Mouse (Mus musculus) lung, embryonic 15.5 days (tissue): ENCODE data around the gene Bmp6. TPM values are rescaled to one million over a fixed set of nuclear protein-coding genes. Genes with fewer than 3 reads are reported as not detected.

Experiments used
- ATAC-seq: fragments of 200-750 bp; cut with Nextera tagmentation; 2 replicates; pipeline ENCODE4 v1.8.0; 2017; ENCODE audit warnings: moderate number of reproducible peaks, borderline replicate concordance; ENCODE audit not compliant: low FRiP score, low TSS enrichment; ENCODE audit errors: extremely low read depth
- H3K27ac ChIP-seq: fragments of 300-500 bp; sonication (generic); 2 replicates; pipeline ENCODE4 v1.5.1; 2015; ENCODE audit warnings: moderate library complexity, mild to moderate bottlenecking, inconsistent platforms
- H3K27me3 ChIP-seq: fragments of 300-500 bp; sonication (generic); 2 replicates; pipeline ENCODE4 v1.6.1; 2015; ENCODE audit warnings: inconsistent platforms
- H3K36me3 ChIP-seq: fragments of 300-500 bp; sonication (generic); 2 replicates; pipeline ENCODE4 v1.6.1; 2015; ENCODE audit warnings: inconsistent platforms
- H3K4me1 ChIP-seq: fragments of 300-500 bp; sonication (generic); 2 replicates; pipeline ENCODE4 v1.6.1; 2015; ENCODE audit warnings: inconsistent platforms
- H3K4me2 ChIP-seq: fragments of 300-500 bp; sonication (generic); 2 replicates; pipeline ENCODE4 v1.6.1; 2015; ENCODE audit warnings: inconsistent platforms, mild to moderate bottlenecking, moderate library complexity
- H3K4me3 ChIP-seq: fragments of 300-500 bp; sonication (generic); 2 replicates; pipeline ENCODE4 v1.5.1; 2015; ENCODE audit warnings: mild to moderate bottlenecking, inconsistent platforms
- H3K9ac ChIP-seq: fragments of 300-500 bp; sonication (generic); 2 replicates; pipeline ENCODE4 v1.6.1; 2015; ENCODE audit warnings: inconsistent platforms
- H3K9me3 ChIP-seq: fragments of 300-500 bp; sonication (generic); 2 replicates; pipeline ENCODE4 v1.6.1; 2016; ENCODE audit warnings: inconsistent platforms
- WGBS: fragments of 180-500 bp; shearing (Covaris S2); methylation state at CpG from one replicate; pipeline ENCODE4 v1.1.7; 2015; 5-methylcytosine and 5-hydroxymethylcytosine counted together
- polyA plus RNA-seq: library from polyadenylated mRNA; unstranded; fragments of >200 nt; fragmentation: Nextera tagmentation; extraction: Ambion mirVana; gene quantifications from 2 replicates; pipeline ENCODE4 v1.2.1, GENCODE M21; 2015

Gene Bmp6
- polyA plus RNA-seq, 1 experiment from 2014 or later: 1.2 TPM

DNA sequence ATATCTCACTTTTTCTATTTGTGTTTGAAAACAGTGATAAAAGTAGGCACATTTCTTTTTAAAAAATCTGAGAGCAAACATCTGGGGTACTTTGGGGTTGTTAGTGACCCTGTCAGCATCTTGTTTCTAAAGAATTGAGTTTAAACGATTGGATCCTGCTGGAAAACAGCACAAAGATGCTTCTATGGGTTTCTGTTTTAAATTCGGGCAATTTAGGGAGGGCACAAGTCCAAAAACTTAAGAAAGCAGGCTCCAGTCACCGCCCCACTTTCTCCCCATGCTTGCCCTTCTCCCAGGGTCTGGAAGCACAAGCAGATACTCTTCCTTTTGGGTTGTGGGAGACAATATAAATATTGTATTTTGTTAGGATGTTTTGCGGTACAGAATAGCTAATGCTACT, 14.1 kb downstream of the Bmp6 start:
- Histone ChIP-seq H3K27ac (no peak overlapping the region), H3K27me3 (no peaks in the 10 kb centered on the region), H3K4me1 (no peaks in the 10 kb centered on the region), H3K4me2 (0 out of 2 replicates have a peak overlapping the region, but pooled peaks have one; percentile 20), H3K9me3 (no peaks in the 10 kb centered on the region), H3K4me3 (no peak overlapping the region), H3K36me3 (no peaks in the 10 kb centered on the region), H3K9ac (no peak overlapping the region)
- no peak for ATAC-seq
- 37% methylated on average over 4 of the region's 4 CpGs for WGBS

- Histone ChIP-seq H3K9me3 (no peaks in the 10 kb centered on the region), H3K4me3 (no peak overlapping the region), H3K4me2 (no peak overlapping the region), H3K27ac (no peak overlapping the region), H3K9ac (no peak overlapping the region), H3K36me3 (no peaks in the 10 kb centered on the region), H3K4me1 (no peaks in the 10 kb centered on the region), H3K27me3 (no peaks in the 10 kb centered on the region)
- 49% methylated on average over 4 of the region's 4 CpGs for WGBS
- ATAC-seq: no peak
Measured at GRCm38 (mm10) chr13:38362751-38363150, 17.8 kb downstream of the Bmp6 start.

DNA sequence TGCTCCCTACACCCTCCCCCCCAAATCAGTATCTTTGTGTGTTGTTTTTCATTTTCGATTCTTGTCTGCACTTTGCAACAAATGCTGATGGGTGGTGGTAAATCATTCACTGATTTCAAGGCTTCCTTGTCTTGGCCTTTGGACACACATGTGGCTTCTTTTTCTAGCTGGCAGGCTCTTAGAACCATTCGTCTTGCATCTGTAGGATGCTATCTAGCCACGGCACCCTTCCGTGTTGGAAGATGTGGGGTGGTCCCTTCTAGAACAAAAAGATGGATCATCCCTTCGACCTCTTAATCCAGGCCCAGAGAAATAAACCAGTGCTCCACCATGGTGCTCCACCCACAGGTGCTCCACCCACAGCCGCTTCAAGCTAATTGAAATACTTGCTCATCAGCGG, 19.0 kb downstream of the Bmp6 start:
- Histone ChIP-seq H3K36me3 (no peaks in the 10 kb centered on the region), H3K27me3 (no peaks in the 10 kb centered on the region), H3K9ac (no peak overlapping the region), H3K9me3 (no peaks in the 10 kb centered on the region), H3K4me2 (no peak overlapping the region), H3K4me1 (no peaks in the 10 kb centered on the region), H3K27ac (no peak overlapping the region), H3K4me3 (no peak overlapping the region)
- 74% methylated on average over 7 of the region's 7 CpGs for WGBS
- ATAC-seq: no peak

GRCm38 (mm10) chr13:38369624-38370023, 24.7 kb downstream of the Bmp6 start:
- no peak overlapping the region for H3K4me3 ChIP-seq
- H3K27me3 ChIP-seq: no peaks in the 10 kb centered on the region
- WGBS: 26% methylated on average over 5 of the region's 5 CpGs
- 0 out of 2 replicates have a peak, but pooled peaks cover 2% of the 10 kb centered on the region for H3K9me3 ChIP-seq
- no peak overlapping the region for H3K27ac ChIP-seq
- no peaks in the 10 kb centered on the region for H3K36me3 ChIP-seq
- no peak overlapping the region for H3K4me2 ChIP-seq
- H3K9ac ChIP-seq: no peak overlapping the region
- peaks cover 8% of the 10 kb centered on the region; the same call in 1 of the 2 replicates for H3K4me1 ChIP-seq
- no peak for ATAC-seq

DNA sequence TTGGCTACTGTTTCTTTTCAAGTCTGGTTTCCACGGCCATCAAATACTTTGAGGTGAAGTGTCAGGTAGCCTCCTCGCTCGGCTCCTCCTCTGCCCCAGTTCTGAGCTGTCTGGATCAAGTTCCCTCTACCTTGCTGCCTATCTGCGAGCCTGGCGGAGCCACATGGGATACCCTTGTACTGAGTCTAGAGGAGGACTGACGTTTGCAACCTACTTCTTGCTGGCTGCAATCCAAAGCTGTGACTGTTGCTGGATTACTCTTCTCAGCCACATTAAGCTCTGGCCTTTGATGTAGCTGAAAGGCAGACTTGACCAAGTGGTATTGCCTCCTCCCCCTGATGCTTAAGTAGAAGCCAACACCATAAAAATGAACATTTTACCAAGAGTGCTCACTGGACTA, 31.2 kb downstream of the Bmp6 start:
- Histone ChIP-seq H3K9me3 (0 out of 2 replicates have a peak, but pooled peaks cover 2% of the 10 kb centered on the region), H3K27ac (no peak overlapping the region), H3K36me3 (no peaks in the 10 kb centered on the region), H3K4me3 (no peak overlapping the region), H3K9ac (no peak overlapping the region), H3K4me1 (peaks cover 8% of the 10 kb centered on the region; the same call in 1 of the 2 replicates), H3K27me3 (no peaks in the 10 kb centered on the region), H3K4me2 (no peak overlapping the region)
- ATAC-seq: no peak
- 30% methylated on average over 6 of the region's 6 CpGs for WGBS

DNA sequence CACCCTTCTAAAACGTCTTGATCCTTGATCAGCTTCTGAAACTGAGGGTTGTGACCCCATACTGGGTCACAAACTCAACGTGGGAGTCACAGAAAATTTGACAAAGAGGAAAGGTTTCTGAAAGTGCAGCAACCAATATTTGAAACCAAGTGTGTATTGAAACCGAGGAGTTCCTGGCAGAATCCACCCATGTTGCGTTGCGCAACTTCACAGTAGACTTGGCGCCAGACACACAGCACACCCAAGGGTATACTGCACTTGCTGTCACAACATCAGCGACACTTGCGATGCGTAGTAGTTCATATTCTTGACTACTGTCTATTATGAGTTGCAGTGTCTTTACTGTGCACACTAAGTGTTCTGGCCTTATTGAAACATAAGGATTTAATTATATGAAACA, 32.4 kb downstream of the Bmp6 start:
- no peak overlapping the region for H3K9ac ChIP-seq
- no peak overlapping the region for H3K4me2 ChIP-seq
- H3K4me3 ChIP-seq: no peak overlapping the region
- H3K9me3 ChIP-seq: 0 out of 2 replicates have a peak, but pooled peaks cover 2% of the 10 kb centered on the region
- WGBS: 82% methylated on average over 9 of the region's 9 CpGs
- no peak overlapping the region for H3K27ac ChIP-seq
- no peak for ATAC-seq
- H3K36me3 ChIP-seq: no peaks in the 10 kb centered on the region
- no peaks in the 10 kb centered on the region for H3K27me3 ChIP-seq
- peaks cover 8% of the 10 kb centered on the region; the same call in 1 of the 2 replicates for H3K4me1 ChIP-seq

DNA sequence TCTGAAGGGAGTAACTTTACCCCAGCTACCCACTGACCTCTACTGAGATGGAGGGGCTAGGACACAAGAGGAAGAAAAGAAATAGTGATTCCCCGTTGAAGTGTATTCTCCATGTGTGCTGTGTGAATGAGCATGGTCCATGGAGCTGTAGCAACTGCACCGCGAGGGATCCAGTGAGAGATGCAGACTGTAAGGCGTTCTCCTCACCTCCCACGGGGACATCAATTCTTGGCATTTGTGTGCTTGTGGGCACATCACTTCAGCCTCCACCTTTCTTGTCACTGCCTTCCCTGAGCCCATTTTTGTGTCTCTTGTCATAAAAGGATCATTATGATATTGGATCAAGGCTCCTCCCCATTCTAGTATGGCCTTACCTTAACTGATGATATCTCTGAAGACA, 34.9 kb downstream of the Bmp6 start:
- H3K4me3 ChIP-seq: no peak overlapping the region
- WGBS: 85% methylated on average over 5 of the region's 5 CpGs
- no peak overlapping the region for H3K4me2 ChIP-seq
- H3K4me1 ChIP-seq: peaks cover 8% of the 10 kb centered on the region; the same call in 1 of the 2 replicates
- H3K36me3 ChIP-seq: no peaks in the 10 kb centered on the region
- no peaks in the 10 kb centered on the region for H3K27me3 ChIP-seq
- H3K27ac ChIP-seq: no peak overlapping the region
- H3K9ac ChIP-seq: no peak overlapping the region
- H3K9me3 ChIP-seq: no peaks in the 10 kb centered on the region
- no peak for ATAC-seq

GRCm38 (mm10) chr13:38386035-38386559, 41.2 kb downstream of the Bmp6 start:
- Histone ChIP-seq H3K36me3 (no peaks in the 10 kb centered on the region), H3K9ac (no peak overlapping the region), H3K9me3 (no peaks in the 10 kb centered on the region), H3K4me3 (no peak overlapping the region), H3K4me1 (no peaks in the 10 kb centered on the region), H3K27me3 (no peaks in the 10 kb centered on the region), H3K27ac (0 out of 2 replicates have a peak overlapping the region, but pooled peaks have one; percentile 30), H3K4me2 (no peak overlapping the region)
- peak; percentile 69; the same call in 1 of the 2 replicates for ATAC-seq
- 55% methylated on average over 3 of the region's 3 CpGs for WGBS

DNA sequence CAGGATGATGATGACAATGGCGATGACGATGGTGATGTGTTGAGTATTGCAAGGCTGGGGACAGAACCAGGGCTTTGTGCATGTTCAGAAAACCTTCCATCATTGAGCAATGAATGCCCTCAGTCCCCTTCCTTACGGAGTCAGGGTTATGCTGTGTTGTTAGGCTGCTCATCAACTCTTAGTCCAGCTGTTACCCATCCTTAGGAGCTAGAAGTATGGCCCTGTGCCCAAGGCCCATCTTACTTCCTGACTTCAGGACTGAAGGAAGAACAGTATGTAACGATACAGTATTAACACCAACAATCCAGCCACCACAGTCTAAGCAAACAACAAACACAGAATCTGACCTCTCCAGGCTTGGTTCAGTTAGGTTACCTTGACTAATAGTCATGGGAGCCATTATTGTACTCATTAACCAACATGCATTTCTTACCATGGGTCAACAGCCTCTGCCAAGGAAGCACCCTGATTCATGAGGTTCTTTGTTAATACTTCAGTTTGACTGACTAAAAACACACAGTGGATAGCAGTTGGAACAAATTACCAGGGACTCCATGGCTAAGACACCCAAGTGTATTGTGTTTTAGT, 42.6 kb downstream of the Bmp6 start:
- H3K27me3 ChIP-seq: no peaks in the 10 kb centered on the region
- H3K36me3 ChIP-seq: no peaks in the 10 kb centered on the region
- H3K4me2 ChIP-seq: no peak overlapping the region
- no peak overlapping the region for H3K27ac ChIP-seq
- ATAC-seq: no peak
- WGBS: 64% methylated on average over 4 of the region's 4 CpGs
- no peak overlapping the region for H3K9ac ChIP-seq
- no peaks in the 10 kb centered on the region for H3K9me3 ChIP-seq
- no peaks in the 10 kb centered on the region for H3K4me1 ChIP-seq
- H3K4me3 ChIP-seq: no peak overlapping the region

- H3K36me3 ChIP-seq: no peaks in the 10 kb centered on the region
- no peak overlapping the region for H3K4me2 ChIP-seq
- no peak overlapping the region for H3K4me3 ChIP-seq
- WGBS: 49% methylated on average over 5 of the region's 5 CpGs
- no peaks in the 10 kb centered on the region for H3K27me3 ChIP-seq
- ATAC-seq: peak; percentile 59; the same call in 1 of the 2 replicates
- H3K9ac ChIP-seq: no peak overlapping the region
- 0 out of 2 replicates have a peak, but pooled peaks cover 5% of the 10 kb centered on the region for H3K4me1 ChIP-seq
- H3K9me3 ChIP-seq: no peaks in the 10 kb centered on the region
- no peak overlapping the region for H3K27ac ChIP-seq
Measured at GRCm38 (mm10) chr13:38393444-38393843, 48.5 kb downstream of the Bmp6 start.

GRCm38 (mm10) chr13:38395026-38395425, 50.1 kb downstream of the Bmp6 start:
- WGBS: 87% methylated on average over 4 of the region's 4 CpGs
- Histone ChIP-seq H3K4me1 (0 out of 2 replicates have a peak, but pooled peaks cover 5% of the 10 kb centered on the region), H3K4me3 (no peak overlapping the region), H3K27me3 (no peaks in the 10 kb centered on the region), H3K4me2 (no peak overlapping the region), H3K27ac (no peak overlapping the region), H3K36me3 (no peaks in the 10 kb centered on the region), H3K9ac (no peak overlapping the region), H3K9me3 (no peaks in the 10 kb centered on the region)
- ATAC-seq: no peak

- H3K9ac ChIP-seq: no peak overlapping the region
- no peaks in the 10 kb centered on the region for H3K36me3 ChIP-seq
- no peaks in the 10 kb centered on the region for H3K27me3 ChIP-seq
- no peak for ATAC-seq
- H3K4me1 ChIP-seq: 0 out of 2 replicates have a peak, but pooled peaks cover 5% of the 10 kb centered on the region
- H3K4me3 ChIP-seq: no peak overlapping the region
- no peak overlapping the region for H3K27ac ChIP-seq
- H3K4me2 ChIP-seq: no peak overlapping the region
- WGBS: 62% methylated on average over 7 of the region's 7 CpGs
- H3K9me3 ChIP-seq: no peaks in the 10 kb centered on the region
Measured at GRCm38 (mm10) chr13:38397007-38397545, 52.2 kb downstream of the Bmp6 start.
